Mouse (Mus musculus): ENCODE measurements around the gene Lfng.

DNA sequence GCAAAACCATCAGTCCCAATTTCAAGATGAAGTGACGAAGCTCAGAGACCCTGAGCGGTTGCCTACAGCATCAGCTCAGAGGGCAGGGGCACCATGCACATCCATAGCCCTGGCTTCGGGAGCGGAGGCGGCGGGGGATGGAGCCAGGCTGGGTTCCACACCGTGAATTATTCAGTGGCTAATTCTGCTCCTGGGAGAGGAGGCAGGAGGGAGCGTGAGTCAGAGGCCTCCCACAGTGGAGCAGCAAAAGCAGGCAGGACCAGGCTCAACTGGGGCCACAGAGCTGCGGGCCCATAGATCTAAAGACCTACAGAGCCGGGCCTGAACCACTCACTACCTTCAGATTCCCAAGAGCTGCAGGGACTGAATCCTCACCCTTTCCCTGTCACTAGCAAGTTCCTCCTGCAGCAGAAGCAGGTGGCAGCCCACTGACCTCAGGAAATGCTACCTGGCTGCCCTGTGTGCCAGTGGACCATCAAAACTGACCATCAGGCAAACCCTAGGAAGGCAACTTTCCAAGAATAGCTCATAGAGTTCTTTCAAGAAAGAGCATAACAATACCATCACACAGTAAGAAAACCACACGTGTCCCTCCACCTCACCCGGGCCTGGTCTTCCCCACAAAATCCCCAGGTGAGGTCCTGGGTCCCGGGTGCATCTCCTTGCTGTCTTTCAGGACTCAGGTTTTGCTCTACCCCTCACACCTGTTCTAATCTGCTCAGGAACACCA lies 40.1 kb downstream of the Lfng start:
- TF ChIP-seq TAL1 (IDR thresholded peaks at IDR 0.05; ENCODE audit: low read length) = no peak
- no peak for TF ChIP-seq GATA1 (IDR thresholded peaks at IDR 0.05; ENCODE audit: low read length)

All from erythroblast, embryonic 14.5 days (primary cell).